ENCODE assay signal across 8 mouse cellular contexts in genomic region chr4:137277600-137278143, GRCm38 (mm10). TPM values are rescaled to one million over a fixed set of nuclear protein-coding genes. Genes with fewer than 3 reads are reported as not detected.
A peak's percentile ranks its signal among the peaks of the same experiment; 100 is the strongest.
DNase-seq lines count a peak whose midpoint lies in the region; ATAC-seq and TF ChIP-seq lines count a peak whose summit lies in the region.

No protein-coding gene starts in this region.

- H3K27me3 ChIP-seq in lung, postnatal 0 days (replicated peaks; ENCODE audit: insufficient read depth, low read length), result peaks cover 60% of the 10 kb centered on the region
- peaks cover 93% of the 10 kb centered on the region for H3K27me3 ChIP-seq in limb, embryonic 13.5 days
- peaks cover 7% of the 10 kb centered on the region; the same call in 1 of the 2 replicates for H3K27me3 ChIP-seq in stomach, embryonic 14.5 days (ENCODE audit: control insufficient read depth, insufficient read depth, low read length)

- no peaks in the 10 kb centered on the region for H3K9me3 ChIP-seq in lung, postnatal 0 days (ENCODE audit: low read length)
- H3K9me3 ChIP-seq in limb, embryonic 13.5 days, result no peaks in the 10 kb centered on the region
- no peaks in the 10 kb centered on the region for H3K9me3 ChIP-seq in stomach, embryonic 14.5 days (ENCODE audit: control insufficient read depth, low read depth, low read length)

- no peak for TF ChIP-seq CTCF in lung, postnatal 0 days (IDR thresholded peaks at IDR 0.05)

- no peak for TF ChIP-seq EP300 in lung, postnatal 0 days (IDR thresholded peaks at IDR 0.05)

- peak overlapping the region; percentile 41 for H3K4me3 ChIP-seq in lung, postnatal 0 days (ENCODE audit: low read depth, low read length)
- H3K4me3 ChIP-seq in limb, embryonic 13.5 days, result peak overlapping the region; percentile 62
- peak overlapping the region; percentile 54 for H3K4me3 ChIP-seq in stomach, embryonic 14.5 days (ENCODE audit: low read depth, low read length)

- peak; percentile 52 for DNase-seq in adrenal gland, adult 2 months
- no peak for DNase-seq in adrenal gland, postnatal 25 days
- no peak for DNase-seq in lung, postnatal 0 days (ENCODE audit: low spot score)
- no peak for DNase-seq in lung, postnatal 14 days
- no peak for DNase-seq in thymus, adult 18-20 months
- DNase-seq in urinary bladder, adult 18-20 months (ENCODE audit: low spot score in 2 of 2), result no peak

- H3K9ac ChIP-seq in lung, postnatal 0 days (replicated peaks; ENCODE audit: low read depth), result no peak overlapping the region
- peak overlapping the region; percentile 76 for H3K9ac ChIP-seq in limb, embryonic 13.5 days
- peak overlapping the region; percentile 48 for H3K9ac ChIP-seq in stomach, embryonic 14.5 days (replicated peaks; ENCODE audit: low read depth, low read length)

- ATAC-seq in lung, postnatal 0 days, result no peak
- ATAC-seq in limb, embryonic 13.5 days (ENCODE audit: low FRiP score, low read depth), result no peak
- ATAC-seq in stomach, embryonic 14.5 days (ENCODE audit: insufficient number of reproducible peaks, insufficient read depth, low FRiP score, low read depth), result no peak

- H3K36me3 ChIP-seq in lung, postnatal 0 days (ENCODE audit: insufficient read depth, low read length), result no peaks in the 10 kb centered on the region
- no peaks in the 10 kb centered on the region for H3K36me3 ChIP-seq in limb, embryonic 13.5 days
- no peaks in the 10 kb centered on the region for H3K36me3 ChIP-seq in stomach, embryonic 14.5 days (ENCODE audit: control insufficient read depth, insufficient read depth, low read length)

- no peaks in the 10 kb centered on the region for H3K4me1 ChIP-seq in lung, postnatal 0 days (ENCODE audit: insufficient read depth, low read depth, low read length)
- H3K4me1 ChIP-seq in limb, embryonic 13.5 days, result peaks cover 50% of the 10 kb centered on the region
- peaks cover 22% of the 10 kb centered on the region for H3K4me1 ChIP-seq in stomach, embryonic 14.5 days (ENCODE audit: control insufficient read depth, insufficient read depth, low read length)

- H3K27ac ChIP-seq in lung, postnatal 0 days (ENCODE audit: low read length), result no peak overlapping the region
- peak overlapping the region; percentile 39; the same call in 1 of the 2 replicates for H3K27ac ChIP-seq in limb, embryonic 13.5 days
- H3K27ac ChIP-seq in stomach, embryonic 14.5 days (ENCODE audit: low read length), result peak overlapping the region; percentile 62; the same call in 1 of the 2 replicates

- under 1% methylated on average over 37 of the region's 71 CpGs for WGBS in lung, postnatal 0 days
- WGBS in limb, embryonic 13.5 days, result under 1% methylated on average over 64 of the region's 71 CpGs
- under 1% methylated on average over 63 of the region's 71 CpGs for WGBS in stomach, embryonic 14.5 days

- H3K4me2 ChIP-seq in lung, postnatal 0 days (replicated peaks; ENCODE audit: low read depth, low read length), result peak overlapping the region; percentile 75
- H3K4me2 ChIP-seq in limb, embryonic 13.5 days (replicated peaks), result peak overlapping the region; percentile 92
- H3K4me2 ChIP-seq in stomach, embryonic 14.5 days (replicated peaks; ENCODE audit: low read depth, low read length), result peak overlapping the region; percentile 90

RNA-seq across cellular contexts. Expression of gene Wnt4, which starts 0.4 kb away (rescaled TPM):
- total RNA-seq in adrenal gland, adult 2 months (2021), result 10 to 100 TPM; 73.0 to 83.3 TPM
- 76.8 and 107 TPM in 2 replicates for polyA plus RNA-seq in adrenal gland, adult 2 months (2012; rRNA removed)
- 84.6 and 96.5 TPM in 2 replicates for total RNA-seq in adrenal gland, postnatal 25 days (2021)
- 2.1 and 2.2 TPM in 2 replicates for polyA plus RNA-seq in lung, postnatal 0 days (2015; fragmentation: Nextera tagmentation; extraction: Ambion mirVana)
- 5.1 and 5.3 TPM in 2 replicates for polyA plus RNA-seq in limb, embryonic 13.5 days (2015; fragmentation: Nextera tagmentation; extraction: Ambion mirVana)
- 6.1 and 6.3 TPM in 2 replicates for polyA plus RNA-seq in stomach, embryonic 14.5 days (2014; fragmentation: Nextera tagmentation; extraction: Ambion mirVana)

Comparison
In these comparisons a context has a peak if more than half of its experiments do, and no peak if none do; other contexts are left out.
1. RNA of gene Wnt4, which starts 0.4 kb away (polyA plus RNA-seq): 76.8 to 107 TPM in adrenal gland, adult 2 months; 6.1 to 6.3 TPM in stomach, embryonic 14.5 days, 5.1 to 5.3 TPM in limb, embryonic 13.5 days and 2.1 to 2.2 TPM in lung, postnatal 0 days; every median in the first group is over 10 times any median in the second.
2. Peak in every context shown above with its lines, with median percentiles within 50 percentile points of each other: H3K4me2 ChIP-seq and H3K4me3 ChIP-seq.